Mouse (Mus musculus): ENCODE measurements around the gene Tdrd7. TPM values are rescaled to one million over a fixed set of nuclear protein-coding genes. Genes with fewer than 3 reads are reported as not detected.

Gene Tdrd7
- polyA plus RNA-seq (2012; rRNA removed): 28.9 and 29.5 TPM in 2 replicates

GRCm38 (mm10) chr4:45964771-45965439 lies at the start of gene Tdrd7:
Gene Tdrd7, plus strand, starts transcription at chr4:45965334.
- no peaks in the 10 kb centered on the region for H3K4me1 ChIP-seq (ENCODE audit: control insufficient read depth, insufficient read depth, low read length)
- no peak for TF ChIP-seq CTCF (IDR thresholded peaks at IDR 0.05; ENCODE audit: extremely low read depth, insufficient read depth, low read length)
- TF ChIP-seq POLR2A (IDR thresholded peaks at IDR 0.05; ENCODE audit: extremely low read depth, insufficient read depth, low read length): no peak
- no peak within 1 kb of the TSS for H3K27ac ChIP-seq (ENCODE audit: insufficient read depth, low read length)
- H3K4me3 ChIP-seq (ENCODE audit: insufficient read depth, low read length): no peak within 1 kb of the TSS

GRCm38 (mm10) chr4:45917091-45917490 lies 48.0 kb upstream of the Tdrd7 start:
- H3K27ac ChIP-seq (ENCODE audit: insufficient read depth, low read length): no peak overlapping the region
- no peaks in the 10 kb centered on the region for H3K4me1 ChIP-seq (ENCODE audit: control insufficient read depth, insufficient read depth, low read length)
- no peak overlapping the region for H3K4me3 ChIP-seq (ENCODE audit: insufficient read depth, low read length)
- no peak for TF ChIP-seq CTCF (IDR thresholded peaks at IDR 0.05; ENCODE audit: extremely low read depth, insufficient read depth, low read length)
- TF ChIP-seq POLR2A (IDR thresholded peaks at IDR 0.05; ENCODE audit: extremely low read depth, insufficient read depth, low read length): no peak

- Histone ChIP-seq H3K4me1 (ENCODE audit: control insufficient read depth, insufficient read depth, low read length) (no peaks in the 10 kb centered on the region), H3K27ac (ENCODE audit: insufficient read depth, low read length) (no peak overlapping the region), H3K4me3 (ENCODE audit: insufficient read depth, low read length) (no peak overlapping the region)
- TF ChIP-seq POLR2A (IDR thresholded peaks at IDR 0.05; ENCODE audit: extremely low read depth, insufficient read depth, low read length) (no peak), CTCF (IDR thresholded peaks at IDR 0.05; ENCODE audit: extremely low read depth, insufficient read depth, low read length) (no peak)
Observed at GRCm38 (mm10) chr4:45921663-45922435, 43.3 kb upstream of the Tdrd7 start.

GRCm38 (mm10) chr4:45924011-45924410 lies 41.1 kb upstream of the Tdrd7 start:
- TF ChIP-seq CTCF (IDR thresholded peaks at IDR 0.05; ENCODE audit: extremely low read depth, insufficient read depth, low read length): no peak
- TF ChIP-seq POLR2A (IDR thresholded peaks at IDR 0.05; ENCODE audit: extremely low read depth, insufficient read depth, low read length): no peak
- Histone ChIP-seq H3K4me1 (ENCODE audit: control insufficient read depth, insufficient read depth, low read length) (no peaks in the 10 kb centered on the region), H3K27ac (ENCODE audit: insufficient read depth, low read length) (no peak overlapping the region), H3K4me3 (ENCODE audit: insufficient read depth, low read length) (no peak overlapping the region)

GRCm38 (mm10) chr4:45928561-45928960 lies 36.6 kb upstream of the Tdrd7 start:
- no peaks in the 10 kb centered on the region for H3K4me1 ChIP-seq (ENCODE audit: control insufficient read depth, insufficient read depth, low read length)
- no peak for TF ChIP-seq CTCF (IDR thresholded peaks at IDR 0.05; ENCODE audit: extremely low read depth, insufficient read depth, low read length)
- TF ChIP-seq POLR2A (IDR thresholded peaks at IDR 0.05; ENCODE audit: extremely low read depth, insufficient read depth, low read length): no peak
- no peak overlapping the region for H3K27ac ChIP-seq (ENCODE audit: insufficient read depth, low read length)
- H3K4me3 ChIP-seq (ENCODE audit: insufficient read depth, low read length): no peak overlapping the region

GRCm38 (mm10) chr4:45941628-45942044 lies 23.5 kb upstream of the Tdrd7 start:
- no peak for TF ChIP-seq POLR2A (IDR thresholded peaks at IDR 0.05; ENCODE audit: extremely low read depth, insufficient read depth, low read length)
- TF ChIP-seq CTCF (IDR thresholded peaks at IDR 0.05; ENCODE audit: extremely low read depth, insufficient read depth, low read length): peak; percentile 67

GRCm38 (mm10) chr4:45947729-45948128 lies 17.4 kb upstream of the Tdrd7 start:
- Histone ChIP-seq H3K27ac (ENCODE audit: insufficient read depth, low read length) (no peak overlapping the region), H3K4me3 (ENCODE audit: insufficient read depth, low read length) (no peak overlapping the region), H3K4me1 (ENCODE audit: control insufficient read depth, insufficient read depth, low read length) (no peaks in the 10 kb centered on the region)
- no peak for TF ChIP-seq POLR2A (IDR thresholded peaks at IDR 0.05; ENCODE audit: extremely low read depth, insufficient read depth, low read length)
- TF ChIP-seq CTCF (IDR thresholded peaks at IDR 0.05; ENCODE audit: extremely low read depth, insufficient read depth, low read length): no peak

More at GRCm38 (mm10) chr4:45941628-45942044, 23.5 kb upstream of the Tdrd7 start:
- H3K27ac ChIP-seq (ENCODE audit: insufficient read depth, low read length): no peak overlapping the region
- H3K4me1 ChIP-seq (ENCODE audit: control insufficient read depth, insufficient read depth, low read length): no peaks in the 10 kb centered on the region
- H3K4me3 ChIP-seq (ENCODE audit: insufficient read depth, low read length): no peak overlapping the region

- TF ChIP-seq CTCF (IDR thresholded peaks at IDR 0.05; ENCODE audit: extremely low read depth, insufficient read depth, low read length) (no peak), POLR2A (IDR thresholded peaks at IDR 0.05; ENCODE audit: extremely low read depth, insufficient read depth, low read length) (no peak)
- no peak overlapping the region for H3K4me3 ChIP-seq (ENCODE audit: insufficient read depth, low read length)
- H3K27ac ChIP-seq (ENCODE audit: insufficient read depth, low read length): no peak overlapping the region
- H3K4me1 ChIP-seq (ENCODE audit: control insufficient read depth, insufficient read depth, low read length): no peaks in the 10 kb centered on the region
Observed at GRCm38 (mm10) chr4:45949109-45949848, 15.9 kb upstream of the Tdrd7 start.

- TF ChIP-seq POLR2A (IDR thresholded peaks at IDR 0.05; ENCODE audit: extremely low read depth, insufficient read depth, low read length) (no peak), CTCF (IDR thresholded peaks at IDR 0.05; ENCODE audit: extremely low read depth, insufficient read depth, low read length) (no peak)
Observed at GRCm38 (mm10) chr4:45951830-45952229, 13.3 kb upstream of the Tdrd7 start.

More at GRCm38 (mm10) chr4:45951830-45952229, 13.3 kb upstream of the Tdrd7 start:
- no peaks in the 10 kb centered on the region for H3K4me1 ChIP-seq (ENCODE audit: control insufficient read depth, insufficient read depth, low read length)
- no peak overlapping the region for H3K27ac ChIP-seq (ENCODE audit: insufficient read depth, low read length)
- no peak overlapping the region for H3K4me3 ChIP-seq (ENCODE audit: insufficient read depth, low read length)

Measured in cortical plate, adult 2 months (tissue).